Comparison of ENCODE assay signal across 21 mouse cellular contexts in the genomic region with DNA sequence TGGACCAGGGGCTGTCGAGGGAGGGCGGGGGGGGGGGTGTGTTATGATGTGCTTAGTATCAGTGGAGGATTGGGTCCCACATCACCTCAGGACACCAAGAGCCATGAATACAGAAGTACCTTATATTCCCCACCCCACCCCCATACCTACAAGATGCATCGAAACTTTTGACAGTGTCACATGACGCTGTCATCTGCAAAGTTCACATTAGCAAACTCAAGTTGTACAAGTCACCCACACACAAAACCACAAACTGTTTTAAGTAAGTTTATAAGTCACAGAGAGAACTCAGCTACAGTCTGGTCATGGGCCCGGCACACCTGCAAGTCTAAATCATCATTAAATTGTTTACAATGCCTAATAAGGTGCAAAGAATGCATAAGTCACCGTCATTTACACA. TPM values are rescaled to one million over a fixed set of nuclear protein-coding genes. Genes with fewer than 3 reads are reported as not detected.
"Had no signal": no experiment of that assay in that cellular context is flagged by ENCODE, and none has a peak within 500 bp of the region (broad histone marks: within the 10 kb centered on the region; RNA-seq: fewer than 3 reads in every experiment).

No protein-coding gene starts in this region.

- H3K4me3 ChIP-seq: kidney, embryonic 15.5 days; limb, embryonic 10.5 days; limb, embryonic 13.5 days; liver, embryonic 13.5 days; neural tube, embryonic 12.5 days; neural tube, embryonic 15.5 days had no signal

- H3K36me3 ChIP-seq: kidney, embryonic 15.5 days; limb, embryonic 10.5 days; liver, embryonic 13.5 days; neural tube, embryonic 12.5 days; neural tube, embryonic 15.5 days had no signal

- DNase-seq: kidney, adult 2 months; kidney, postnatal 14 days; kidney, postnatal 4 days; liver, embryonic 13.5 days; lung, adult 2 months; lung, postnatal 14 days; lung, postnatal 4 days; midbrain, embryonic 14.5 days; right cerebral cortex, adult 18-20 months; right cerebral cortex, postnatal 14 days; right cerebral cortex, postnatal 4 days; thymus, adult 2 months; thymus, postnatal 36 days had no signal

- H3K27me3 ChIP-seq: kidney, embryonic 15.5 days; limb, embryonic 13.5 days; liver, embryonic 13.5 days; neural tube, embryonic 12.5 days; neural tube, embryonic 15.5 days had no signal

RNA-seq across cellular contexts. Expression of gene Zfp365, which starts 21.3 kb away (rescaled TPM):
- total RNA-seq: liver, adult 2 months; megakaryocyte progenitor cell, adult 5-6 weeks had no signal
- polyA plus RNA-seq: liver, adult 2 months; liver, embryonic 16.5 days had no signal
